Mouse (Mus musculus): ENCODE data around the gene Meis1.

DNA sequence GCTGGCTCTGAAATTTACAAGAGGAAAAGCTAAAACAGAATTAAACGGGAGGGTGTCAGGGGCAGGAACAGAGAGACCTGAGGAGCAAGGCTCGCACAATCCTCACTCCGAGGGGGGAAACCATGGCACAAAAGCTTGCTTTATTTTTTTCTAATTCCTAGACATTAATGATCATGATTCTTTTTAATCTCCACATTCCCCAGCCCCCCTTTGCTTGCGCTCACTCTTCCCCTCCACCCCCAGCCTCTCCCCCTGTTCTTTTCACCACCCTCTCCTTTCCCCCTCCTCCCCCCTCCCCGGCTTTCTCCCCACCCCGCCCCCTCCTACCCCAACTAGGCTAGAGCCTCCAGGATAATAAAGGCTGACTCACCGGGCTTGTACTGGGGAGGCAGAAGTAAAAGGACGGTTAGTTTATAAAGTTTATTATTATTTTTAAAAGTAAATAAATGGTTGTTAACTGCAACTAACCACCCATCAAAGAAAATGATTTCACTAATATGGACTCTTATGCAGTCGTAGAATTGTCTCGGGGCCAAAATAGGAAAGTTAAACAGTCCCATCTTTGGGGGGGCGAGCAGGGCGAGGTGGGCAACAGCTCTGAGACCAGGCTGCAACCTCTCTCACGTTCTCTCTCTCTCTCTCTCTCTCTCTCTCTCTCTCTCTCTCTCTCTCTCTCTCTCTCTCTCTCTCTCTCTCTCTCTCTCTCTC is 139.9 kb downstream of the Meis1 start:
- TF ChIP-seq POLR2A (IDR thresholded peaks at IDR 0.05; ENCODE audit: low read depth, low read length) (no peak), CTCF (IDR thresholded peaks at IDR 0.05; ENCODE audit: borderline replicate concordance, insufficient read depth, low read length) (no peak)

Data from embryonic fibroblast, embryonic 13.5 days (primary cell).